Mouse (Mus musculus) intestine, embryonic 14.5 days (tissue): ENCODE data around the gene Gramd2. TPM values are rescaled to one million over a fixed set of nuclear protein-coding genes. Genes with fewer than 3 reads are reported as not detected.
"Not testable (repeated sequence)": the region's sequence is repeated elsewhere in the genome, so short reads cannot be mapped to it uniquely, and the experiment has no call there.

Source experiments
- ATAC-seq: fragments of 200-750 bp; cut with Nextera tagmentation; replicated peaks from 2 replicates; pipeline ENCODE4 v1.8.0; 2017; ENCODE audit warnings: low read depth, moderate number of reproducible peaks, moderate TSS enrichment, moderate library complexity; ENCODE audit not compliant: low FRiP score, low TSS enrichment
- DNase-seq: peaks from one replicate; pipeline ENCODE4 v3.0.0-alpha.2; 2018; ENCODE audit warnings: low spot score
- H3K27ac ChIP-seq: fragments of 300-500 bp; sonication (generic); 2 replicates; pipeline ENCODE4 v1.5.1; 2014; ENCODE audit warnings: low read depth, mild to moderate bottlenecking, control low read depth
- H3K27me3 ChIP-seq: fragments of 300-500 bp; sonication (generic); replicated peaks from 2 replicates; pipeline ENCODE4 v1.6.1; 2014; ENCODE audit warnings: low read length, control low read depth; ENCODE audit not compliant: control insufficient read depth, insufficient read depth
- H3K36me3 ChIP-seq: fragments of 300-500 bp; sonication (generic); 2 replicates; pipeline ENCODE4 v1.6.1; 2014; ENCODE audit warnings: low read length, control low read depth; ENCODE audit not compliant: control insufficient read depth, insufficient read depth
- H3K4me1 ChIP-seq: fragments of 300-500 bp; sonication (generic); replicated peaks from 2 replicates; pipeline ENCODE4 v1.6.1; 2014; ENCODE audit warnings: low read length, control low read depth, mixed read lengths; ENCODE audit not compliant: control insufficient read depth, insufficient read depth
- H3K4me2 ChIP-seq: fragments of 300-500 bp; sonication (generic); 2 replicates; pipeline ENCODE4 v1.6.1; 2014; ENCODE audit warnings: low read length
- H3K4me3 ChIP-seq: fragments of 300-500 bp; sonication (generic); 2 replicates; pipeline ENCODE4 v1.5.1; 2014; ENCODE audit warnings: low read depth, low read length, control low read depth, mixed read lengths
- H3K9ac ChIP-seq: fragments of 300-500 bp; sonication (generic); 2 replicates; pipeline ENCODE4 v1.6.1; 2014; ENCODE audit warnings: mild to moderate bottlenecking, low read length
- H3K9me3 ChIP-seq: fragments of 300-500 bp; sonication (generic); 2 replicates; pipeline ENCODE4 v1.6.1; 2016; ENCODE audit warnings: low read length, control low read depth; ENCODE audit not compliant: control insufficient read depth
- WGBS: fragments of 180-500 bp; shearing (Covaris S2); extraction: QIAGEN DNeasy Blood & Tissue Kit; methylation state at CpG from one replicate; pipeline ENCODE4 v1.1.7; 2014; 5-methylcytosine and 5-hydroxymethylcytosine counted together
- polyA plus RNA-seq: library from polyadenylated mRNA; unstranded; fragments of >200 nt; fragmentation: Nextera tagmentation; extraction: Ambion mirVana; gene quantifications from 2 replicates; pipeline ENCODE4 v1.2.1, GENCODE M21; 2014

The Gramd2 gene
- polyA plus RNA-seq, 1 experiment from 2014 or later, result 1.3 TPM

DNA sequence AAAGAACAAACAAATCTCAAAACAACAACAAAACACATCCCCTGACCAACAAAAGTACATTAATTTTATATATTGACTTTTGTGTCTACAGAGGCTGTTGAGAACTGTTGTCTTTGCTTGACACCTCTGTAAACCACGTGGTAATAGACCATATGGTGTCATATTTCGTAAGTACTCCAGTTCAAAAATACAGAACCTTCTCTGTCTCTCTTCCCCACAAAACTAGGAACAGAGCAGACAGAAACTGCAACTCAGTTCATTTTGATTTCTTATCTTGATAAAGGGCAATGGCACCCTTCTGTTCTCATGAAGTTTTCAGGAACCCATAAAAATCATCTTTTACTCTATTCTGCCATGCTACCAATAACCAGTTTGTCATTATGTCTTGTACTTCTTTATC, 75.3 kb downstream of the Gramd2 start:
- Histone ChIP-seq H3K27ac (no peak overlapping the region), H3K36me3 (no peaks in the 10 kb centered on the region), H3K9ac (no peak overlapping the region), H3K4me2 (no peak overlapping the region), H3K4me1 (peaks cover 3% of the 10 kb centered on the region; the same call in 1 of the 2 replicates), H3K27me3 (no peaks in the 10 kb centered on the region), H3K9me3 (no peaks in the 10 kb centered on the region), H3K4me3 (no peak overlapping the region)
- DNase-seq, result no peak
- 49% methylated on average over 2 of the region's 2 CpGs for WGBS
- ATAC-seq, result no peak

DNA sequence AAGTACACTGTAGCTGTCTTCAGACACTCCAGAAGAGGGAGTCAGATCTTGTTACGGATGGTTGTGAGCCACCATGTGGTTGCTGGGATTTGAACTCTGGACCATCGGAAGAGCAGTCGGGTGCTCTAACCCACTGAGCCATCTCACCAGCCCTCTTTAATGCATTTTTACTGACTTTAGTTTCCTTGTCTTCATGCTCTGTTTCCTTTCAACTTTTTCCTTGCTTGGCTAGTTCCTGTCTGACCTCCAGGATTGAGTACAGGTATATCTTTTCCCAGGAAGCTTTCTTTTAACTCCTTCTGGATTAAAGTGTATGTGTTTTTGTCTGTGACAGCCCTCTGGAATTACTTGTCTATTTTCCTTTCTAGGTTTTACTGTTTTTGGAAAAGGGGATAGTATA, 77.1 kb downstream of the Gramd2 start:
- not testable (repeated sequence) for DNase-seq, H3K4me2 ChIP-seq, H3K27ac ChIP-seq, H3K36me3 ChIP-seq, H3K4me1 ChIP-seq, ATAC-seq, H3K9ac ChIP-seq, H3K4me3 ChIP-seq, H3K27me3 ChIP-seq, H3K9me3 ChIP-seq
- 93% methylated on average over 2 of the region's 3 CpGs for WGBS

DNA sequence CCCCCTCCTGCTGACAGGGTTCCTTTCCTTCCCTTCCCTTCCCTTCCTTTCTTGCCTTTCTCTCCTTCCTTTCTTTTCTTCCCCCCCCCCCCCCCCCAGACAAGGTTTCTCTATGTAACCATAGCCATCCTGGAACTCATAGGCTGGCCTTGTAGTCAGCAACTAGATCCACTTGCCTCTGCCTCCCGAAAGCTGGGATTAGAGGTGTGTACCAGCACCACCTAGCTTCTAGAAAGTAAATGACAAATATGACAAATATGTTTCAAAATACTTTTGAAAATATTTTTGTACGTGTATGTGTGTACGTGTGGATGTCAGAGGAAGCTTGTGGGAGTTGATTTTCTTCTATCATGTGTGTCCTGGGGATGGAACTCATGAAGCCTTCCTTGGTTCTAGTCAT, 80.6 kb downstream of the Gramd2 start:
- Histone ChIP-seq H3K36me3 (no peaks in the 10 kb centered on the region), H3K4me3 (no peak overlapping the region), H3K4me1 (no peaks in the 10 kb centered on the region), H3K27me3 (no peaks in the 10 kb centered on the region), H3K4me2 (no peak overlapping the region), H3K9ac (no peak overlapping the region), H3K27ac (no peak overlapping the region), H3K9me3 (no peaks in the 10 kb centered on the region)
- WGBS, result 80% methylated on average over 3 of the region's 3 CpGs
- DNase-seq (no peak), ATAC-seq (no peak)

DNA sequence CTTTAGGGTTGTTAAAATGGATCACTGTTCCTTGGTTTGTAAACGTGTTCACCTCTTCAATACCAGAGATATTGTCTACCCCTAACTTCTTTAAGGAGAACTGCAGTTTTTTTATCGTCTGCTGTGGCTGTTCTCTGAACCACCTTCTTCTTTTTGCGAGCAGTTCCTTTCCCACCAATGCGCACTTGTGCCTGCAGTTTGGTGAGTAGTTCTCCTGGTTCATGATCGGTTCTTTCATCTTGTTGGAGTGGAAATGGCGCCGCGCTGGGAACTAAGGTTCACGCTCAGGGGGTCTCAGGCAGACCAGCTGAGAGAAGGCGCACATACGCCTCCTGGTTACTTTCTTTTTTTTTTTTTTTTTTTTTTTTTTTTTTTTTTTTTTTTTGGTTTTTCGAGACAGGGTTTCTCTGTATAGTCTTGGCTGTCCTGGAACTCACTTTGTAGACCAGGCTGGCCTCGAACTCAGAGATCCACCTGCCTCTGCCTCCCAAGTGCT, 87.1 kb downstream of the Gramd2 start:
- 90% methylated on average over 12 of the region's 13 CpGs for WGBS
- H3K36me3 ChIP-seq, H3K27ac ChIP-seq: not testable (repeated sequence)

More for the DNA sequence above, 87.1 kb downstream of the Gramd2 start:
- not testable (repeated sequence) for ATAC-seq, H3K9me3 ChIP-seq, H3K4me2 ChIP-seq, H3K27me3 ChIP-seq, H3K9ac ChIP-seq, DNase-seq, H3K4me3 ChIP-seq, H3K4me1 ChIP-seq

Other genes with a start within 250 kb of the Gramd2 start
- 16.0 and 18.3 TPM in 2 replicates for gene Arih1, start 193.5 kb upstream of the Gramd2 start, polyA plus RNA-seq
- gene Hexa, start 140.6 kb upstream of the Gramd2 start, polyA plus RNA-seq, result 79.2 and 86.3 TPM in 2 replicates
- gene Tmem202, start 140.3 kb upstream of the Gramd2 start, polyA plus RNA-seq, result not detected in 2 replicates
- gene Celf6, start 102.2 kb upstream of the Gramd2 start, polyA plus RNA-seq, result 3.3 and 4.3 TPM in 2 replicates
- gene Parp6, start 62.9 kb upstream of the Gramd2 start, polyA plus RNA-seq, result 35.3 and 36.9 TPM in 2 replicates
- gene Pkm, start 23.8 kb upstream of the Gramd2 start, polyA plus RNA-seq, result 1,482 and 1,573 TPM in 2 replicates
- gene Senp8, start 70.6 kb downstream of the Gramd2 start, polyA plus RNA-seq, result 11.7 and 12.0 TPM in 2 replicates
- gene Myo9a, start 70.8 kb downstream of the Gramd2 start, polyA plus RNA-seq, result 16.0 and 16.7 TPM in 2 replicates